Mouse (Mus musculus) splenic B cell, adult 2 months (primary cell): ENCODE measurements around the gene Ssbp3.
A peak's percentile ranks its signal among the peaks of the same experiment; 100 is the strongest.

ENCODE experiments used
- DNase-seq: peaks from one replicate; pipeline ENCODE4 v3.0.0-alpha.2; 2011; ENCODE audit warnings: low read depth, low spot score
- H3K27me3 ChIP-seq: 2 replicates; pipeline ENCODE4 v1.6.1; 2012; ENCODE audit warnings: mild to moderate bottlenecking, low read length, moderate library complexity, mixed read lengths; ENCODE audit not compliant: control insufficient read depth, poor library complexity, insufficient read depth, severe bottlenecking
- H3K36me3 ChIP-seq: 2 replicates; pipeline ENCODE4 v1.6.1; 2012; ENCODE audit warnings: mild to moderate bottlenecking, low read length, moderate library complexity, mixed read lengths; ENCODE audit not compliant: control insufficient read depth, poor library complexity, insufficient read depth, severe bottlenecking

The Ssbp3 gene

GRCm38 (mm10) chr4:106935583-106935935, 25.1 kb downstream of the Ssbp3 start:
- no peaks in the 10 kb centered on the region for H3K27me3 ChIP-seq
- DNase-seq: no peak
- H3K36me3 ChIP-seq: no peaks in the 10 kb centered on the region

- H3K27me3 ChIP-seq: no peaks in the 10 kb centered on the region
- H3K36me3 ChIP-seq: no peaks in the 10 kb centered on the region
- DNase-seq: no peak
Measured at GRCm38 (mm10) chr4:106936041-106936440, 25.5 kb downstream of the Ssbp3 start.

GRCm38 (mm10) chr4:106936741-106937140, 26.2 kb downstream of the Ssbp3 start:
- H3K27me3 ChIP-seq: no peaks in the 10 kb centered on the region
- no peaks in the 10 kb centered on the region for H3K36me3 ChIP-seq
- DNase-seq: no peak

- no peaks in the 10 kb centered on the region for H3K27me3 ChIP-seq
- no peak for DNase-seq
- H3K36me3 ChIP-seq: no peaks in the 10 kb centered on the region
Measured at GRCm38 (mm10) chr4:106938506-106939222, 28.2 kb downstream of the Ssbp3 start.

GRCm38 (mm10) chr4:106939223-106939918, 28.9 kb downstream of the Ssbp3 start:
- Histone ChIP-seq H3K27me3 (no peaks in the 10 kb centered on the region), H3K36me3 (no peaks in the 10 kb centered on the region)
- DNase-seq: no peak

- Histone ChIP-seq H3K36me3 (no peaks in the 10 kb centered on the region), H3K27me3 (no peaks in the 10 kb centered on the region)
- no peak for DNase-seq
Measured at GRCm38 (mm10) chr4:106939919-106940227, 29.4 kb downstream of the Ssbp3 start.

GRCm38 (mm10) chr4:106940945-106941344, 30.4 kb downstream of the Ssbp3 start:
- H3K36me3 ChIP-seq: no peaks in the 10 kb centered on the region
- no peaks in the 10 kb centered on the region for H3K27me3 ChIP-seq
- no peak for DNase-seq

- H3K36me3 ChIP-seq: no peaks in the 10 kb centered on the region
- no peaks in the 10 kb centered on the region for H3K27me3 ChIP-seq
- no peak for DNase-seq
Measured at GRCm38 (mm10) chr4:106941475-106941874, 31.0 kb downstream of the Ssbp3 start.

GRCm38 (mm10) chr4:106942491-106942890, 32.0 kb downstream of the Ssbp3 start:
- Histone ChIP-seq H3K36me3 (no peaks in the 10 kb centered on the region), H3K27me3 (no peaks in the 10 kb centered on the region)
- no peak for DNase-seq

- Histone ChIP-seq H3K27me3 (no peaks in the 10 kb centered on the region), H3K36me3 (no peaks in the 10 kb centered on the region)
- no peak for DNase-seq
Measured at GRCm38 (mm10) chr4:106943627-106944026, 33.1 kb downstream of the Ssbp3 start.

- Histone ChIP-seq H3K27me3 (no peaks in the 10 kb centered on the region), H3K36me3 (no peaks in the 10 kb centered on the region)
- no peak for DNase-seq
Measured at GRCm38 (mm10) chr4:106944898-106945297, 34.4 kb downstream of the Ssbp3 start.

GRCm38 (mm10) chr4:106947741-106948140, 37.2 kb downstream of the Ssbp3 start:
- no peak for DNase-seq
- Histone ChIP-seq H3K36me3 (no peaks in the 10 kb centered on the region), H3K27me3 (no peaks in the 10 kb centered on the region)

GRCm38 (mm10) chr4:106948546-106948945, 38.0 kb downstream of the Ssbp3 start:
- no peaks in the 10 kb centered on the region for H3K36me3 ChIP-seq
- H3K27me3 ChIP-seq: no peaks in the 10 kb centered on the region
- no peak for DNase-seq

GRCm38 (mm10) chr4:106949200-106949599, 38.7 kb downstream of the Ssbp3 start:
- no peaks in the 10 kb centered on the region for H3K36me3 ChIP-seq
- DNase-seq: no peak
- no peaks in the 10 kb centered on the region for H3K27me3 ChIP-seq

GRCm38 (mm10) chr4:106950801-106951200, 40.3 kb downstream of the Ssbp3 start:
- Histone ChIP-seq H3K36me3 (no peaks in the 10 kb centered on the region), H3K27me3 (no peaks in the 10 kb centered on the region)
- no peak for DNase-seq

GRCm38 (mm10) chr4:106951455-106951854, 41.0 kb downstream of the Ssbp3 start:
- no peaks in the 10 kb centered on the region for H3K36me3 ChIP-seq
- DNase-seq: peak; percentile 64
- no peaks in the 10 kb centered on the region for H3K27me3 ChIP-seq
